Mouse (Mus musculus) telencephalon, adult 2 months (tissue): ENCODE measurements at regions not wholly inside any gene's neighbourhood (a gene's known extent, or its start where the extent isn't known, plus 50 kb on each side); places are given as distances from the start of the nearest gene placed in this dataset.
A peak's percentile ranks its signal among the peaks of the same experiment; 100 is the strongest.
"Not testable (repeated sequence)": the region's sequence is repeated elsewhere in the genome, so short reads cannot be mapped to it uniquely, and the experiment has no call there.

Experiments used
- DNase-seq: peaks from one replicate; pipeline ENCODE4 v3.0.0-alpha.2; 2011; ENCODE audit warnings: low read depth, low spot score

- DNase-seq, result no peak
Observed at GRCm38 (mm10) chr5:59831836-59832235, 1976.8 kb upstream of the G6pd2 start.

GRCm38 (mm10) chr5:59845745-59846144 is 1962.9 kb upstream of the G6pd2 start:
- DNase-seq, result no peak

- peak; percentile 21 for DNase-seq
Observed at GRCm38 (mm10) chr5:59847643-59848042, 1961.0 kb upstream of the G6pd2 start.

GRCm38 (mm10) chr5:59893952-59894724 is 1914.5 kb upstream of the G6pd2 start:
- DNase-seq, result peak; percentile 58

- no peak for DNase-seq
Observed at GRCm38 (mm10) chr5:59921910-59922309, 1886.7 kb upstream of the G6pd2 start.

- no peak for DNase-seq
Observed at GRCm38 (mm10) chr5:59940861-59941260, 1867.8 kb upstream of the G6pd2 start.

GRCm38 (mm10) chr5:59945761-59946160 is 1862.9 kb upstream of the G6pd2 start:
- no peak for DNase-seq

- no peak for DNase-seq
Observed at GRCm38 (mm10) chr5:59947831-59948568, 1860.6 kb upstream of the G6pd2 start.

GRCm38 (mm10) chr5:59956240-59956639 is 1852.4 kb upstream of the G6pd2 start:
- DNase-seq, result not testable (repeated sequence)

- DNase-seq, result peak; percentile 57
Observed at GRCm38 (mm10) chr5:59996698-59997097, 1811.9 kb upstream of the G6pd2 start.

- not testable (repeated sequence) for DNase-seq
Observed at GRCm38 (mm10) chr5:60042603-60043175, 1765.9 kb upstream of the G6pd2 start.

GRCm38 (mm10) chr5:60049053-60049452 is 1759.6 kb upstream of the G6pd2 start:
- no peak for DNase-seq

- no peak for DNase-seq
Observed at GRCm38 (mm10) chr5:60061178-60061577, 1747.4 kb upstream of the G6pd2 start.
